Comparison of ENCODE assay signal across 11 mouse cellular contexts in the genomic region with DNA sequence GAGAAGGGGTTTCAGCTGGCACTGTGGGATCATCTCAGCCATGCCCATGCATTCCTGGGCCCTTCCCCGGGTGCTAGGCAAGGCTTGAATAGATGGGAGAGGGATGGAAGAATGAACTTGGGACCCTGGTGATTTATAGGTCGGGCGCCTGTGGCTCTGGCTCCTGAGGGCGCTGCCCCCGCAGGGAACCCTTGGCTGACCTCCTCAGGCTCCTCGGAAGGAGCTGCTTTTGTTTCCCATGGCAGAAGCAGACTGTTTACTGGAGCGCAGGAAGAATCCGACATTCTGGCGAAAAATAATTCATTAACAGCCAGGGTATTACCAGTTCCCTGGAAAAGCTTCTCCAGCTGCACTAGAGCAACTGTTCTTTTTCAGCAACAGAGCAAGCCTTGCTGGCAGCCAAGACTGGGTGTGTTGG. TPM values are rescaled to one million over a fixed set of nuclear protein-coding genes. Genes with fewer than 3 reads are reported as not detected.
A peak's percentile ranks its signal among the peaks of the same experiment; 100 is the strongest.
DNase-seq lines count a peak whose midpoint lies in the region; ATAC-seq and TF ChIP-seq lines count a peak whose summit lies in the region.
"Had no signal": no experiment of that assay in that cellular context is flagged by ENCODE, and none has a peak within 500 bp of the region (broad histone marks: within the 10 kb centered on the region; RNA-seq: fewer than 3 reads in every experiment).

No protein-coding gene starts in this region.

- no peaks in the 10 kb centered on the region for H3K9me3 ChIP-seq in forebrain, embryonic 13.5 days (replicated peaks)
- H3K9me3 ChIP-seq in forebrain, embryonic 10.5 days = no peaks in the 10 kb centered on the region
- no peaks in the 10 kb centered on the region for H3K9me3 ChIP-seq in lung, embryonic 16.5 days (ENCODE audit: control insufficient read depth, low read length)
- H3K9me3 ChIP-seq in midbrain, postnatal 0 days (ENCODE audit: low read length) = no peaks in the 10 kb centered on the region
- H3K9me3 ChIP-seq: liver, embryonic 15.5 days had no signal

- H3K4me2 ChIP-seq in forebrain, embryonic 13.5 days = peak overlapping the region; percentile 41
- 0 out of 2 replicates have a peak overlapping the region, but pooled peaks have one; percentile 11 for H3K4me2 ChIP-seq in lung, embryonic 16.5 days (ENCODE audit: low read depth, low read length)
- peak overlapping the region; percentile 15 for H3K4me2 ChIP-seq in midbrain, postnatal 0 days (ENCODE audit: low read depth, low read length, poor library complexity, severe bottlenecking)
- H3K4me2 ChIP-seq: liver, embryonic 15.5 days had no signal

- no peak for DNase-seq in forebrain, embryonic 10.5 days (ENCODE audit: extremely low spot score, low spot score)
- DNase-seq in lung, postnatal 14 days = no peak
- peak; percentile 37 to 59 for DNase-seq in kidney, adult 8-10 months
- no peak for DNase-seq in midbrain, postnatal 0 days (ENCODE audit: low spot score)
- no peak for DNase-seq in thymus, postnatal 14 days
- DNase-seq in cerebellum, adult 9-10 months = no peak
- DNase-seq: cerebellum, postnatal 36 days had no signal

- no peak overlapping the region for H3K9ac ChIP-seq in forebrain, embryonic 13.5 days
- no peak overlapping the region for H3K9ac ChIP-seq in lung, embryonic 16.5 days (ENCODE audit: low read length)
- no peak overlapping the region; the same call in 1 of the 2 replicates for H3K9ac ChIP-seq in midbrain, postnatal 0 days (replicated peaks; ENCODE audit: low read length, poor library complexity, severe bottlenecking)
- H3K9ac ChIP-seq: liver, embryonic 15.5 days had no signal

- H3K27ac ChIP-seq in forebrain, embryonic 13.5 days = peak overlapping the region; percentile 75
- H3K27ac ChIP-seq in forebrain, embryonic 10.5 days = no peak overlapping the region
- H3K27ac ChIP-seq in lung, embryonic 16.5 days (ENCODE audit: low read length) = no peak overlapping the region
- H3K27ac ChIP-seq in midbrain, postnatal 0 days (ENCODE audit: low read depth, low read length) = no peak overlapping the region
- H3K27ac ChIP-seq: liver, embryonic 15.5 days had no signal

- H3K4me1 ChIP-seq in forebrain, embryonic 13.5 days = 0 out of 2 replicates have a peak, but pooled peaks cover 14% of the 10 kb centered on the region
- H3K4me1 ChIP-seq in forebrain, embryonic 10.5 days = peaks cover 11% of the 10 kb centered on the region
- no peaks in the 10 kb centered on the region for H3K4me1 ChIP-seq in lung, embryonic 16.5 days (replicated peaks; ENCODE audit: control insufficient read depth, insufficient read depth, low read length)
- H3K4me1 ChIP-seq in midbrain, postnatal 0 days (ENCODE audit: insufficient read depth, low read length) = no peaks in the 10 kb centered on the region; the same call in 1 of the 2 replicates
- H3K4me1 ChIP-seq: liver, embryonic 15.5 days had no signal

- TF ChIP-seq CTCF in midbrain, postnatal 0 days (IDR thresholded peaks at IDR 0.05) = no peak

- ATAC-seq in forebrain, embryonic 13.5 days = peak; percentile 42; the same call in 1 of the 2 replicates
- no peak for ATAC-seq in lung, embryonic 16.5 days (ENCODE audit: low read depth)
- no peak for ATAC-seq in midbrain, postnatal 0 days (ENCODE audit: low FRiP score)

- WGBS in forebrain, embryonic 13.5 days = 17% methylated on average over 9 of the region's 9 CpGs
- WGBS in forebrain, embryonic 10.5 days = 27% methylated on average over 9 of the region's 9 CpGs
- 8% methylated on average over 9 of the region's 9 CpGs for WGBS in lung, embryonic 16.5 days
- WGBS in midbrain, postnatal 0 days = 18% methylated on average over 9 of the region's 9 CpGs

- no peaks in the 10 kb centered on the region for H3K36me3 ChIP-seq in forebrain, embryonic 13.5 days (ENCODE audit: poor library complexity, severe bottlenecking)
- H3K36me3 ChIP-seq in forebrain, embryonic 10.5 days (replicated peaks) = no peaks in the 10 kb centered on the region
- H3K36me3 ChIP-seq in lung, embryonic 16.5 days (ENCODE audit: control insufficient read depth, insufficient read depth, low read length) = no peaks in the 10 kb centered on the region
- no peaks in the 10 kb centered on the region for H3K36me3 ChIP-seq in midbrain, postnatal 0 days (ENCODE audit: insufficient read depth, low read length)
- H3K36me3 ChIP-seq: liver, embryonic 15.5 days had no signal

- H3K4me3 ChIP-seq in forebrain, embryonic 13.5 days = peak overlapping the region; percentile 2; the same call in 1 of the 2 replicates
- no peak overlapping the region for H3K4me3 ChIP-seq in forebrain, embryonic 10.5 days
- no peak overlapping the region for H3K4me3 ChIP-seq in lung, embryonic 16.5 days (ENCODE audit: low read length)
- no peak overlapping the region for H3K4me3 ChIP-seq in midbrain, postnatal 0 days (ENCODE audit: low read depth, low read length)
- H3K4me3 ChIP-seq: liver, embryonic 15.5 days had no signal

- H3K27me3 ChIP-seq in forebrain, embryonic 13.5 days = peaks cover 14% of the 10 kb centered on the region; the same call in 1 of the 2 replicates
- H3K27me3 ChIP-seq in forebrain, embryonic 10.5 days (ENCODE audit: poor library complexity, severe bottlenecking) = peaks cover 100% of the 10 kb centered on the region
- H3K27me3 ChIP-seq in lung, embryonic 16.5 days (ENCODE audit: control insufficient read depth, insufficient read depth, low read depth, low read length) = peaks cover 26% of the 10 kb centered on the region
- peaks cover 20% of the 10 kb centered on the region; the same call in 1 of the 2 replicates for H3K27me3 ChIP-seq in midbrain, postnatal 0 days (ENCODE audit: insufficient read depth, low read length)

RNA-seq across cellular contexts. Expression of gene Rai2, which starts 6.5 kb away (rescaled TPM):
- 10.5 and 13.2 TPM in 2 replicates for polyA plus RNA-seq in forebrain, embryonic 13.5 days (2015; fragmentation: Nextera tagmentation; extraction: Ambion mirVana)
- 1.6 and 2.3 TPM in 2 replicates for polyA plus RNA-seq in forebrain, embryonic 10.5 days (2016; fragmentation: Nextera tagmentation; extraction: Ambion mirVana)
- 2.6 and 3.5 TPM in 2 replicates for polyA plus RNA-seq in lung, embryonic 16.5 days (2015; fragmentation: Nextera tagmentation; extraction: Ambion mirVana)
- 6.6 and 8.8 TPM in 2 replicates for total RNA-seq in midbrain, postnatal 0 days (2014; rRNA removed)
- polyA plus RNA-seq in midbrain, postnatal 0 days (2015; fragmentation: Nextera tagmentation; extraction: Ambion mirVana) = 7.8 and 9.5 TPM in 2 replicates
- total RNA-seq: neutrophil, adult 5-6 weeks had no signal

Comparison
In these comparisons a context has a peak if more than half of its experiments do, and no peak if none do; other contexts are left out.
1. DNase-seq: peak in kidney, adult 8-10 months (2 of 2); none in forebrain, embryonic 10.5 days (single experiment), lung, postnatal 14 days (single experiment), midbrain, postnatal 0 days (single experiment), thymus, postnatal 14 days (single experiment) and cerebellum, adult 9-10 months (single experiment).
2. Peak in every context shown above with its lines, with median percentiles within 50 percentile points of each other: H3K4me2 ChIP-seq.